Mouse (Mus musculus) forebrain, postnatal 0 days (tissue): Measurements from ENCODE around the gene Olfr1279. TPM values are rescaled to one million over a fixed set of nuclear protein-coding genes. Genes with fewer than 3 reads are reported as not detected.

Experiments
- ATAC-seq: fragments of 200-750 bp; cut with Nextera tagmentation; 2 replicates; pipeline ENCODE4 v1.8.0; 2017; ENCODE audit warnings: mild to moderate bottlenecking, moderate library complexity
- DNase-seq: peaks from one replicate; pipeline ENCODE4 v3.0.0-alpha.2; 2015
- H3K27ac ChIP-seq: fragments of 300-500 bp; sonication (generic); 2 replicates; pipeline ENCODE4 v1.5.1; 2014; ENCODE audit warnings: low read depth, mild to moderate bottlenecking, antibody characterized with exemption, low read length, moderate library complexity, mixed read lengths
- H3K27me3 ChIP-seq: fragments of 300-500 bp; sonication (generic); 2 replicates; pipeline ENCODE4 v1.6.1; 2014; ENCODE audit warnings: mild to moderate bottlenecking, low read length, mixed read lengths; ENCODE audit not compliant: insufficient read depth
- H3K36me3 ChIP-seq: fragments of 300-500 bp; sonication (generic); 2 replicates; pipeline ENCODE4 v1.6.1; 2014; ENCODE audit warnings: mild to moderate bottlenecking, moderate library complexity; ENCODE audit not compliant: insufficient read depth
- H3K4me1 ChIP-seq: fragments of 300-500 bp; sonication (generic); 2 replicates; pipeline ENCODE4 v1.6.1; 2014; ENCODE audit warnings: antibody characterized with exemption; ENCODE audit not compliant: insufficient read depth
- H3K4me2 ChIP-seq: fragments of 300-500 bp; sonication (generic); 2 replicates; pipeline ENCODE4 v1.6.1; 2014; ENCODE audit warnings: low read depth, mild to moderate bottlenecking, moderate library complexity
- H3K4me3 ChIP-seq: fragments of 300-500 bp; sonication (generic); 2 replicates; pipeline ENCODE4 v1.5.1; 2014; ENCODE audit warnings: low read depth, low read length, mixed read lengths
- H3K9ac ChIP-seq: fragments of 300-500 bp; sonication (generic); 2 replicates; pipeline ENCODE4 v1.6.1; 2014; ENCODE audit warnings: mild to moderate bottlenecking
- H3K9me3 ChIP-seq: fragments of 300-500 bp; sonication (generic); 2 replicates; pipeline ENCODE4 v1.6.1; 2016; ENCODE audit warnings: low read length
- CTCF ChIP-seq: sonication (generic); IDR thresholded peaks from 2 replicates; pipeline ENCODE4 v1.5.1; 2016; ENCODE audit warnings: antibody characterized with exemption, control low read depth, low read depth
- WGBS: fragments of 180-500 bp; shearing (Covaris S2); extraction: QIAGEN DNeasy Blood & Tissue Kit; methylation state at CpG from one replicate; pipeline ENCODE4 v1.1.7; 2014; 5-methylcytosine and 5-hydroxymethylcytosine counted together
- polyA plus RNA-seq: library from polyadenylated mRNA; unstranded; fragments of >200 nt; fragmentation: Nextera tagmentation; extraction: Ambion mirVana; gene quantifications from 2 replicates; pipeline ENCODE4 v1.2.1, GENCODE M21; 2015
- total RNA-seq: library from RNA; depleted of rRNA; stranded (reverse); fragments of >200 nt; gene quantifications from 2 replicates; pipeline ENCODE4 v1.2.3, GENCODE M21; 2014; rRNA removed

Gene Olfr1279
- total and polyA plus RNA-seq, 2 experiments from 2014 or later, result not detected

DNA sequence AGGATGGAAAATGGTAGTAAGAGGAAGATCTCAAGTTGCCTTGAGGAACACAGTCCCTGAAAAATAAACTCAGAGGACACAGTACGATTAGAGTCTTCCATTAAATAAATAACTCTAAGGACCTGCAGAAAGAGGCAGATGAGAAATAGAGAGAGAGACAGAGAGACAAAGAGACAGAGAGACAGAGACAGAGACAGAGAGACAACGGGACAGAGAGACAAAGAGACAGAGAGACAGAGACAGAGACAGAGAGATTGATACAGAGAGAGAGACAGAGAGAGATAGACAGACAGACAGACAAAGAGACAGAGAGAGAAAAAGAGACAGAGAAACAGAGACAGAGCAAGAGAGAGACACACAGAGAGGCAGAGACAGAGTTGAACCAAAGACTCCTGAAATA lies 35.5 kb downstream of the Olfr1279 start, which contains the start of gene Olfr1282:
Olfr1282 (minus strand) TSS at position 101 of the 400 bp plus-strand sequence.
- Histone ChIP-seq H3K27me3 (no peaks in the 10 kb centered on the region), H3K36me3 (no peaks in the 10 kb centered on the region), H3K4me2 (no peak within 1 kb of the TSS), H3K9ac (no peak within 1 kb of the TSS), H3K27ac (no peak within 1 kb of the TSS), H3K9me3 (no peaks in the 10 kb centered on the region), H3K4me1 (no peaks in the 10 kb centered on the region), H3K4me3 (no peak within 1 kb of the TSS)
- DNase-seq, result no peak
- no peak for TF ChIP-seq CTCF
- no peak for ATAC-seq
- 79% methylated on average over 2 of the region's 2 CpGs for WGBS

Other genes with a start within 250 kb of the Olfr1279 start
- not detected in 2 replicates for gene Gm13941, start 194.7 kb upstream of the Olfr1279 start, total RNA-seq
- gene Gm13941, start 194.7 kb upstream of the Olfr1279 start, polyA plus RNA-seq, result not detected in 2 replicates
- gene Gm15130, start 147.7 kb upstream of the Olfr1279 start, total RNA-seq, result not detected in 2 replicates
- not detected in 2 replicates for gene Gm15130, start 147.7 kb upstream of the Olfr1279 start, polyA plus RNA-seq
- not detected in 2 replicates for gene 4930430A15Rik, start 71.0 kb upstream of the Olfr1279 start, total RNA-seq
- gene 4930430A15Rik, start 71.0 kb upstream of the Olfr1279 start, polyA plus RNA-seq, result not detected in 2 replicates
- not detected in 2 replicates for gene Olfr1275, start 65.3 kb upstream of the Olfr1279 start, total RNA-seq
- gene Olfr1275, start 65.3 kb upstream of the Olfr1279 start, polyA plus RNA-seq, result not detected in 2 replicates
- gene Olfr1276, start 46.1 kb upstream of the Olfr1279 start, total RNA-seq, result not detected in 2 replicates
- not detected in 2 replicates for gene Olfr1276, start 46.1 kb upstream of the Olfr1279 start, polyA plus RNA-seq
- not detected in 2 replicates for gene Olfr1277, start 26.5 kb upstream of the Olfr1279 start, total RNA-seq
- not detected in 2 replicates for gene Olfr1277, start 26.5 kb upstream of the Olfr1279 start, polyA plus RNA-seq
- gene Olfr1278, start 10.5 kb upstream of the Olfr1279 start, total RNA-seq, result not detected in 2 replicates
- gene Olfr1278, start 10.5 kb upstream of the Olfr1279 start, polyA plus RNA-seq, result not detected in 2 replicates
- gene Olfr1280, start 13.4 kb downstream of the Olfr1279 start, total RNA-seq, result not detected in 2 replicates
- gene Olfr1280, start 13.4 kb downstream of the Olfr1279 start, polyA plus RNA-seq, result not detected in 2 replicates
- gene Olfr1281, start 25.9 kb downstream of the Olfr1279 start, total RNA-seq, result not detected in 2 replicates
- gene Olfr1281, start 25.9 kb downstream of the Olfr1279 start, polyA plus RNA-seq, result not detected in 2 replicates
- not detected in 2 replicates for gene Olfr1282, start 35.4 kb downstream of the Olfr1279 start, total RNA-seq
- not detected in 2 replicates for gene Olfr1282, start 35.4 kb downstream of the Olfr1279 start, polyA plus RNA-seq
- gene Olfr1283, start 66.2 kb downstream of the Olfr1279 start, total RNA-seq, result not detected in 2 replicates
- gene Olfr1283, start 66.2 kb downstream of the Olfr1279 start, polyA plus RNA-seq, result not detected in 2 replicates
- not detected in 2 replicates for gene Olfr1284, start 74.9 kb downstream of the Olfr1279 start, total RNA-seq
- gene Olfr1284, start 74.9 kb downstream of the Olfr1279 start, polyA plus RNA-seq, result not detected in 2 replicates
- not detected in 2 replicates for gene Olfr1286, start 122.5 kb downstream of the Olfr1279 start, total RNA-seq
- not detected in 2 replicates for gene Olfr1286, start 122.5 kb downstream of the Olfr1279 start, polyA plus RNA-seq
- not detected in 2 replicates for gene Olfr1287, start 148.5 kb downstream of the Olfr1279 start, total RNA-seq
- gene Olfr1287, start 148.5 kb downstream of the Olfr1279 start, polyA plus RNA-seq, result not detected in 2 replicates
- gene Olfr1288, start 173.5 kb downstream of the Olfr1279 start, total RNA-seq, result not detected in 2 replicates
- not detected in 2 replicates for gene Olfr1288, start 173.5 kb downstream of the Olfr1279 start, polyA plus RNA-seq
- not detected in 2 replicates for gene Olfr1289, start 180.2 kb downstream of the Olfr1279 start, total RNA-seq
- gene Olfr1289, start 180.2 kb downstream of the Olfr1279 start, polyA plus RNA-seq, result not detected in 2 replicates
- gene Olfr1290, start 193.2 kb downstream of the Olfr1279 start, total RNA-seq, result not detected in 2 replicates
- not detected in 2 replicates for gene Olfr1290, start 193.2 kb downstream of the Olfr1279 start, polyA plus RNA-seq
- gene Olfr1291-ps1, start 196.5 kb downstream of the Olfr1279 start, total RNA-seq, result not detected in 2 replicates
- not detected in 2 replicates for gene Olfr1291-ps1, start 196.5 kb downstream of the Olfr1279 start, polyA plus RNA-seq
- not detected in 2 replicates for gene Olfr1293-ps, start 224.6 kb downstream of the Olfr1279 start, total RNA-seq
- not detected in 2 replicates for gene Olfr1293-ps, start 224.6 kb downstream of the Olfr1279 start, polyA plus RNA-seq
- gene Olfr1294, start 239.7 kb downstream of the Olfr1279 start, total RNA-seq, result not detected in 2 replicates
- not detected in 2 replicates for gene Olfr1294, start 239.7 kb downstream of the Olfr1279 start, polyA plus RNA-seq